Mouse (Mus musculus): ENCODE data around the gene Lix1l.
A peak's percentile ranks its signal among the peaks of the same experiment; 100 is the strongest.

The Lix1l gene

GRCm38 (mm10) chr3:96565105-96565504, 35.8 kb upstream of the Lix1l start:
- no peak for DNase-seq (ENCODE audit: low spot score in 2 of 2)

GRCm38 (mm10) chr3:96566661-96567450, 34.1 kb upstream of the Lix1l start:
- DNase-seq (ENCODE audit: low spot score in 2 of 2) = no peak

- no peak for DNase-seq (ENCODE audit: low spot score in 2 of 2)
Observed at GRCm38 (mm10) chr3:96568605-96569004, 32.3 kb upstream of the Lix1l start.

- no peak for DNase-seq (ENCODE audit: low spot score in 2 of 2)
Observed at GRCm38 (mm10) chr3:96569506-96569905, 31.4 kb upstream of the Lix1l start.

GRCm38 (mm10) chr3:96569966-96570605, 30.9 kb upstream of the Lix1l start:
- no peak for DNase-seq (ENCODE audit: low spot score in 2 of 2)

- DNase-seq (ENCODE audit: low spot score in 2 of 2) = no peak
Observed at GRCm38 (mm10) chr3:96570643-96571042, 30.3 kb upstream of the Lix1l start.

- no peak for DNase-seq (ENCODE audit: low spot score in 2 of 2)
Observed at GRCm38 (mm10) chr3:96571336-96571735, 29.6 kb upstream of the Lix1l start.

GRCm38 (mm10) chr3:96571896-96572698, 28.9 kb upstream of the Lix1l start:
- no peak for DNase-seq (ENCODE audit: low spot score in 2 of 2)

GRCm38 (mm10) chr3:96573611-96574511, 27.1 kb upstream of the Lix1l start:
- DNase-seq (ENCODE audit: low spot score in 2 of 2) = no peak

GRCm38 (mm10) chr3:96575272-96575984, 25.5 kb upstream of the Lix1l start:
- no peak for DNase-seq (ENCODE audit: low spot score in 2 of 2)

- DNase-seq (ENCODE audit: low spot score in 2 of 2) = no peak
Observed at GRCm38 (mm10) chr3:96576005-96576658, 24.8 kb upstream of the Lix1l start.

GRCm38 (mm10) chr3:96576690-96577541, 24.0 kb upstream of the Lix1l start, which contains the start of gene Gm16253:
Gm16253 (plus strand) TSS chr3:96576984.
- DNase-seq (ENCODE audit: low spot score in 2 of 2) = peak; percentile 85 to 95

- DNase-seq (ENCODE audit: low spot score in 2 of 2) = no peak
Observed at GRCm38 (mm10) chr3:96577566-96577965, 23.4 kb upstream of the Lix1l start.

GRCm38 (mm10) chr3:96578561-96579238, 22.2 kb upstream of the Lix1l start:
- no peak for DNase-seq (ENCODE audit: low spot score in 2 of 2)

GRCm38 (mm10) chr3:96579239-96579750, 21.7 kb upstream of the Lix1l start:
- DNase-seq (ENCODE audit: low spot score in 2 of 2) = no peak

- peak; percentile 87 to 89 for DNase-seq (ENCODE audit: low spot score in 2 of 2)
Observed at GRCm38 (mm10) chr3:96579885-96580454, 21.0 kb upstream of the Lix1l start.

- no peak for DNase-seq (ENCODE audit: low spot score in 2 of 2)
Observed at GRCm38 (mm10) chr3:96581141-96581540, 19.8 kb upstream of the Lix1l start.

All from frontal cortex, postnatal 10 days (tissue).